Mouse (Mus musculus): ENCODE data around the gene Urm1. TPM values are rescaled to one million over a fixed set of nuclear protein-coding genes. Genes with fewer than 3 reads are reported as not detected.
"Not testable (repeated sequence)": the region's sequence is repeated elsewhere in the genome, so short reads cannot be mapped to it uniquely, and the experiment has no call there.

Urm1 gene
- total RNA-seq, 2 experiments from 2014 or later = 15.8 to 32.5 TPM

- ATAC-seq (replicated peaks; ENCODE audit: low FRiP score, low TSS enrichment, poor library complexity, severe bottlenecking) = no peak
Observed at GRCm38 (mm10) chr2:29856451-29857260, 36.8 kb downstream of the Urm1 start.

GRCm38 (mm10) chr2:29857341-29857740 lies 37.5 kb downstream of the Urm1 start:
- ATAC-seq (replicated peaks; ENCODE audit: low FRiP score, low TSS enrichment, poor library complexity, severe bottlenecking) = 0 out of 2 replicates have a peak, but pooled peaks have one; percentile 10

DNA sequence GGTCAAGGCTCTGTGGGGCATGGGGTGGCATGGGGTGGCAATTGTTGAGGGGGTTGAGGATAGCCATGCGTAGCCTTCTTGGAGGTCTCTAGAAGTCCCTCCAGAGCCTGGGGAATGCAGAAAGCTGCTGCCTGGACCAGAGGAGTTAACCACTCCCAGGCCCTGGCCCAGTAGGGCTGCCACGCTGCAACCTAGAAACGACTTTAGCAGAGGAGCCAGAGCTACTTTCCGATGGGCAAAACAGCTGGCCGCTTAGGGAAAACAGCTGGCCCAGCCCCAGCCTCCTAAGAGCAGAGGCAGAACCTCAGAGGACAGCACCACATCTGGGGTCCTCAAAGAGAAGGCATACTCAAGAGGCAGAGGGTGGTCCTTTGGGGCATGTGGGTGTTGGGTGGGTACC lies 38.1 kb downstream of the Urm1 start:
- no peak for ATAC-seq (replicated peaks; ENCODE audit: low FRiP score, low TSS enrichment, poor library complexity, severe bottlenecking)

DNA sequence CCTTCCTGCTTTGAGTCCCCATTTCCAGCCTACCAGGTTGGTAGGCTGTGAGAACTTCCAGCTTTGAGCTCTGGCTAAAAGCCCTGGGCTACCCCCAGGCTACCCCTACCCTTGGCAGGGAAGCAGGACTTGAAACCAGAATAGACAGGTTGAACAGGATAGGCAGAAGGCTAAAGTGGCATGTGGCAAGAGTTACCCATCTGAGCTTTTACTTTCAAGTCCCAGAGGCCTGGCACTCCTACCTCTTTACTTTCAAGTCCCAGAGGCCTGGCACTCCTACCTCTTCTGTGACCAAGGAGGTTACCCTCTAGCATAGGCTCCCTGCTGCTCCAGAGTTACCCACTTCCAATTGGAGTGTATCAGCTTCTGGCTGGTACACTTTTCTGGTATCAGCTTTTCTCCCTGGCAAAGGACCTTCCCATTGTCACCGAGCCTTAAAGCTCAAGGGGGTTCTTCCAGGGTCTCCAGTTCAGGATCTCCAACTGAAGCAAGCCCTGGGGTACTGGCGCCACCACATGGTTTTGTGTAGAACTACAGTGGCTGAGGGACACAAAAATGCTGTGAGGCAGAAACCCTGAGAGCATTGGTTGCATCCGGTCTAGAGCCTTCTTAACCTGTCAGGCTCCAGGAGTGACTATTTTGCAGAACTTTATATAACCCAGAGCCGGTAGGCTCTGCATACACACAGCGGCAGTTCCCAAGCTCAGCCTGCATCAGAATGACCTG lies 39.0 kb downstream of the Urm1 start:
- ATAC-seq (replicated peaks; ENCODE audit: low FRiP score, low TSS enrichment, poor library complexity, severe bottlenecking) = 0 out of 2 replicates have a peak, but pooled peaks have one; percentile 34

- no peak for ATAC-seq (replicated peaks; ENCODE audit: low FRiP score, low TSS enrichment, poor library complexity, severe bottlenecking)
Observed at GRCm38 (mm10) chr2:29865125-29865524, 45.2 kb downstream of the Urm1 start.

GRCm38 (mm10) chr2:29868949-29869645 lies 49.2 kb downstream of the Urm1 start, which contains the start of gene Cercam:
Gene Cercam, plus strand, starts transcription at chr2:29869164.
- ATAC-seq (replicated peaks; ENCODE audit: low FRiP score, low TSS enrichment, poor library complexity, severe bottlenecking) = peak; percentile 75

DNA sequence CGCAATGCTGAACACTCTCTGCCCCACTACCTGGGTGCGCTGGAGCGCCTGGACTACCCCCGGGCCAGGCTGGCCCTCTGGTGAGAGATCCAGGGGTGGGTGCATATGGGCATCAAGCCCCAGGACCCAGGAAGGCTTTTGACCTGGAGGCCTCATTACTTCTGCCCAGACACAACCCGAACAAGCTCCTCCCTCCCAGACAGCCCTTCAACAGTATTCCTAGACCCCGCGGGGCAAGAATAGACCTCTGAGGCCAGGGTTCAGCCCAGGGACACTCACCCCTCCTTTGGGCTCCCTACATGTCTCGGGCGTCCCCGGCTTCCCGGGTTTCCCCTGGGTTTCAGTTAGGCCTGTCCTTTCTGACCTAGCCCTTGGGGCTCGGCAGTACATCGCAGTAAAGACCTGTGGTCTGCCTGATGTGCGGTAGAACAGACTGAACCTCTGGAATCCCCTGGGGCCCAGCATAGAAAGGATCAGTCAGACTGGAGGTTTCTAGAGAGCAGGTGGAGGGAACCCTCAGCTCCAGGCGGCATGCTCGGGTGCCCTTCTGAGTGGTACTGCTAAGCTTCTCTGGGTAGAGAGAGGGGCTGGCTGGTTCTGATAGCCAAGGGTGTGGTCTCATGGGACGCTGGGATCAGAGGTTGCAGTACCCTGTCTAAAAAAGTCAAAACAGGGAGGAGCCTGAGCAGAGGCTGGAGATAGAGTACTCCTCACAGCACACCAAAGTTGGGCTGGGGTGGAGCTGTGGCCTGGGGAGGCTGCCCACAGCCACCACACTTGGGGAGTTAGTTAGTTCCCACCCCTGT lies 50.0 kb downstream of the Urm1 start:
- peak; percentile 90 for ATAC-seq (replicated peaks; ENCODE audit: low FRiP score, low TSS enrichment, poor library complexity, severe bottlenecking)

DNA sequence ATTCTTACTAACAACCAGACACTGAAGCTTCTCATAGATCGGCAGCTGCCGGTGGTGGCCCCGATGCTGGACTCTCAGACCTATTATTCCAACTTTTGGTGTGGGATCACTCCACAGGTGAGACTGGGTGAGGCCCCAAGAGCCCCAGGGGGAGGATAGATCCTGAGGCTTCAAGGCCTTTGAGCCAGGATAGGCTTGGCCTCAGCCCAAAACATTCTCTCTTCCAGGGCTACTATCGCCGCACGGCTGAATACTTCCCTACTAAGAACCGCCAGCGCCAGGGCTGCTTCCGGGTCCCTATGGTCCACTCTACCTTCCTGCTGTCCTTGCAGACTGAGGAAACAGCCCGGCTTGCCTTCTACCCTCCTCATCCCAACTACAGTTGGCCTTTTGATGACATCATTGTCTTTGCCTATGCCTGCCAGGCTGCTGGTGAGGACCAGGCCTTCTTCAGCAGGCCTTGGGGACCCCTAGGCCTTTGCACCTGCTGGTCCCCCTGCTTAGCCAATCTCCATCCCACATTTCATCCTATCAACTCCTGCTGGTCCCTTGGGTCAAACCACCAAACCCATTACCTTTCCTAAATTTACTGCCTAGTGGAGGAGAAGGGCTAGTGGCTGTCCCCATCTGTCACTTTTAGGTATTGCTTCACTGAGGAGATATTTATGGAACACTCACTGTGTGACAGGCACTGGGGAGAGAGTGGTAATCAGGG lies 52.9 kb downstream of the Urm1 start:
- no peak for ATAC-seq (replicated peaks; ENCODE audit: low FRiP score, low TSS enrichment, poor library complexity, severe bottlenecking)

- no peak for ATAC-seq (replicated peaks; ENCODE audit: low FRiP score, low TSS enrichment, poor library complexity, severe bottlenecking)
Observed at GRCm38 (mm10) chr2:29873801-29874200, 53.9 kb downstream of the Urm1 start.

DNA sequence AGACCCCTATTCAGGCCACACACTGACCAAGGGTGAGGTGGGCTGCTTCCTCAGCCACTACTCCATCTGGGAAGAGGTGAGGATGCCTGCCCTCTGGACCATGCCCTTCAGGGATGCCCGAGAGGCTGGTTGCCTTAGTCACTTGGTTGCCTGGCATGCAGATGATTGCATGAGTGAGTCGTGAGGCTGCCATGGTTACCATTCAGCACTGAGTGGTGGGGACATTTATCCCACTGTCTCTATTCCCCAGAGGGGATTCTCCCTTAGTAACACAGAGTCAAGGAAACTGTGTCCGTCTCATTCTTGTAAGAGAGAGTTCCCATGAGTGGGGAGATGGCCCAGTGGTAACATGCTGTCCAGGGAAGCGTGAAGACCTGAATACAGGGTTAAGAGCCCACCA lies 58.2 kb downstream of the Urm1 start:
- no peak for ATAC-seq (replicated peaks; ENCODE audit: low FRiP score, low TSS enrichment, poor library complexity, severe bottlenecking)

DNA sequence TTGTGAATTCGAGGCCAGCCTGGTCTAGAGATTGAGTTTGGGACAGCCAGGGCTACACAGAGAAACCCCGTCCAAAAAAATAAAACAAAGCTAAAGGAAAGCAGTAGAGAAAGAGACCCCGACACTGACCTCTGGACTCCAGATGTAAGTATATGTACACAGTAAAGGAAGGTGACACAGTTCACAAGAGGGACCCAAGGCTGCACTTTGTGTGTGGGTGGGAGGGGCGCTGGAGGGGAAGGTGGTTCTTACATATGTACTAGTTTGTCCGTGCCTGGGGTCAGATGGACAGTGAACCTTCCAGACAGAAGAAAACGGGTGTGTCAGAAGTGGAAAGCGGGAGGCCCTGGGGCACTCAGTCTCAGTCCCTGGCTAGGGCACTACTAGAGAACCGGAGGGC lies 59.3 kb downstream of the Urm1 start:
- ATAC-seq (replicated peaks; ENCODE audit: low FRiP score, low TSS enrichment, poor library complexity, severe bottlenecking) = no peak

DNA sequence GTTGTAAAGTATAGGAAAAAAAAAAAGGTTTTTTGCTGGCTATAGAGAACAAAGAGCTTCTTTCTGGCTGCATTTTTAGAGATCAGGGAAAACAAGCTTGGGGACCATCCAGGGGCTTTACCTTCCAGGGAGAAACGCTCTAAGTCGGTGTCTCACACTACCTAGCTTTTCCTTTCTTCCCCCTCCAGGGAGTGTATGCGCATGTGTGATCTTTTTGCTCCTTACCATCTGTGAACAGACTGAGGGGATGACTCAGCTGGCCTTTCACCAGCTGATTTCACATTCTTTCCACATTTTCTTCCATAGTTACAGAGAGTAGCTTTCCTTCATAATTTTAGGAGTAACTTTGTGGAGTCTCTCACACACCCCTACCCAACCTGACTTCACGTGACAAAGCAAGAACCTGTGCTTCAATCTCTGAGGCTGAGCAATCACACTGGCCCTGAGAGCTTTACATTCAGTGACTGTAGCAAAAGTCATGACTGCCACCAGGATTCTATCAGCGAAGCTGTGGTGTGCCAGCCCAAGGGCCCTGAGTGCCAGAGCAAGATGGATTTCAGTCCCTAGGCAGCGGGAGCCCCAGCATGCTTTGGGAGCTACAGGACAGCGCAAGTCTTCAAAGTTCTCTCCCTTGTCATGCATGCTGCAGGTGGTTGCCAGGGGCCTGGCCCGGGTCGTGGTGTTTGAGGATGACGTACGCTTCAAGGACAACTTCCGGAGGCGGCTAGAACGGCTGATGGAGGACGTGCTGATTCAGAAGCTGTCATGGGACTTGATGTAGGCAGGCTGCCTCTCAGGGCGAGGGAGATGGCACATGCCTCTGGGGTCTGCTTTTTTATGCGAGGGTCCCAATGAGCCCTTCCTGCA lies 60.3 kb downstream of the Urm1 start:
- no peak for ATAC-seq (replicated peaks; ENCODE audit: low FRiP score, low TSS enrichment, poor library complexity, severe bottlenecking)

- not testable (repeated sequence) for ATAC-seq (replicated peaks; ENCODE audit: low FRiP score, low TSS enrichment, poor library complexity, severe bottlenecking)
Observed at GRCm38 (mm10) chr2:29886659-29887292, 66.9 kb downstream of the Urm1 start.

GRCm38 (mm10) chr2:29889066-29889944 lies 69.4 kb downstream of the Urm1 start, which contains the start of gene Odf2:
Gene Odf2, plus strand, starts transcription at chr2:29889221.
- ATAC-seq (replicated peaks; ENCODE audit: low FRiP score, low TSS enrichment, poor library complexity, severe bottlenecking) = peak; percentile 85

GRCm38 (mm10) chr2:29889991-29890833 lies 70.3 kb downstream of the Urm1 start:
- ATAC-seq (replicated peaks; ENCODE audit: low FRiP score, low TSS enrichment, poor library complexity, severe bottlenecking) = peak; percentile 84
